Mouse (Mus musculus) MEL (cell line): ENCODE measurements around the gene Baat. TPM values are rescaled to one million over a fixed set of nuclear protein-coding genes. Genes with fewer than 3 reads are reported as not detected.

Source experiments
- DNase-seq: peaks from one replicate; pipeline ENCODE4 v3.0.0; 2011; ENCODE audit warnings: low read depth, low spot score
- H3K27ac ChIP-seq: 2 replicates; pipeline ENCODE4 v1.5.1; 2012; ENCODE audit warnings: low read depth, mild to moderate bottlenecking, control low read depth, low read length, moderate library complexity; ENCODE audit not compliant: control insufficient read depth
- H3K27me3 ChIP-seq, 2 experiments: fragments of 150-350 bp in 1 of 2; sonication (generic) in 1 of 2; 2 replicates each; pipeline ENCODE4 v1.6.1; 2012; ENCODE audit warnings: low read length in 2 of 2, mild to moderate bottlenecking in 2 of 2, improper control_type of control experiment in 1 of 2, moderate library complexity in 1 of 2; ENCODE audit not compliant: insufficient read depth in 2 of 2, control insufficient read depth in 1 of 2
- H3K36me3 ChIP-seq, 2 experiments: 2 replicates each; pipeline ENCODE4 v1.6.1; 2012 to 2014; ENCODE audit warnings: low read length in 2 of 2, improper control_type of control experiment in 1 of 2, inconsistent platforms in 1 of 2, mild to moderate bottlenecking in 1 of 2; ENCODE audit not compliant: insufficient read depth in 2 of 2, control insufficient read depth in 1 of 2
- H3K4me1 ChIP-seq, 2 experiments: fragments of 150-350 bp in 1 of 2; sonication (generic) in 1 of 2; 2 replicates each; pipeline ENCODE4 v1.6.1; 2012; ENCODE audit warnings: low read length in 2 of 2, improper control_type of control experiment in 1 of 2, mild to moderate bottlenecking in 1 of 2; ENCODE audit not compliant: insufficient read depth in 2 of 2, control insufficient read depth in 1 of 2
- H3K4me3 ChIP-seq, 2 experiments: fragments of 150-350 bp in 1 of 2; sonication (generic) in 1 of 2; 2 replicates each; pipeline ENCODE4 v1.5.1; 2012; ENCODE audit warnings: low read depth in 2 of 2, low read length in 2 of 2, mild to moderate bottlenecking in 2 of 2, moderate library complexity in 2 of 2, control low read depth in 1 of 2, improper control_type of control experiment in 1 of 2; ENCODE audit not compliant: control insufficient read depth in 1 of 2, insufficient read depth in 1 of 2
- H3K79me2 ChIP-seq: 2 replicates; pipeline ENCODE4 v1.6.1; 2012; ENCODE audit warnings: mild to moderate bottlenecking, low read length, moderate library complexity; ENCODE audit not compliant: control insufficient read depth, poor library complexity, insufficient read depth
- H3K9ac ChIP-seq: 2 replicates; pipeline ENCODE4 v1.6.1; 2012; ENCODE audit warnings: low read depth, mild to moderate bottlenecking, control low read depth, low read length, moderate library complexity; ENCODE audit not compliant: control insufficient read depth, poor library complexity, severe bottlenecking
- H3K9me3 ChIP-seq: fragments of 150-350 bp; sonication (generic); replicated peaks from 2 replicates; pipeline ENCODE4 v1.6.1; 2012; ENCODE audit warnings: mild to moderate bottlenecking, low read length, improper control_type of control experiment, moderate library complexity; ENCODE audit not compliant: insufficient read depth
- BHLHE40 ChIP-seq: IDR thresholded peaks from 2 replicates; pipeline ENCODE4 v1.6.1; 2012; ENCODE audit warnings: low read depth, mild to moderate bottlenecking, inconsistent platforms, low read length, improper control_type of control experiment, borderline replicate concordance
- CHD2 ChIP-seq: IDR thresholded peaks from 2 replicates; pipeline ENCODE4 v1.6.1; 2011; ENCODE audit warnings: low read length, improper control_type of control experiment
- CTCF ChIP-seq, 3 experiments: IDR thresholded peaks in 2 of 3; conservative IDR thresholded peaks in 1 of 3; 2 replicates each; pipeline ENCODE4 v1.5.1; 2011 to 2012; ENCODE audit warnings: low read length in 3 of 3, low read depth in 2 of 3, mild to moderate bottlenecking in 2 of 3, improper control_type of control experiment in 1 of 3, inconsistent platforms in 1 of 3, mixed read lengths in 1 of 3, moderate library complexity in 1 of 3; ENCODE audit not compliant: control insufficient read depth in 1 of 3, insufficient read depth in 1 of 3, poor library complexity in 1 of 3, severe bottlenecking in 1 of 3
- E2F4 ChIP-seq: IDR thresholded peaks from 2 replicates; pipeline ENCODE4 v1.6.1; 2011; ENCODE audit warnings: low read depth, low read length, improper control_type of control experiment, borderline replicate concordance
- EP300 ChIP-seq, 2 experiments: IDR thresholded peaks; 2 replicates each; pipeline ENCODE4 v1.6.1; 2011; ENCODE audit warnings: improper control_type of control experiment in 2 of 2, low read length in 2 of 2, low read depth in 1 of 2, mild to moderate bottlenecking in 1 of 2
- GATA1 ChIP-seq: IDR thresholded peaks from 2 replicates; pipeline ENCODE4 v1.6.1; 2011; ENCODE audit warnings: low read depth, low read length, improper control_type of control experiment
- KAT2A ChIP-seq: conservative IDR thresholded peaks from 2 replicates; pipeline ENCODE4 v1.6.1; 2012; ENCODE audit warnings: low read depth, low read length, improper control_type of control experiment, inconsistent platforms
- MAX ChIP-seq: IDR thresholded peaks from 2 replicates; pipeline ENCODE4 v1.6.1; 2011; ENCODE audit warnings: low read length, improper control_type of control experiment
- MAZ ChIP-seq: IDR thresholded peaks from 2 replicates; pipeline ENCODE4 v1.6.1; 2012; ENCODE audit warnings: low read depth, mild to moderate bottlenecking, inconsistent platforms, low read length, improper control_type of control experiment
- MYB ChIP-seq: IDR thresholded peaks from 2 replicates; pipeline ENCODE4 v1.6.1; 2011; ENCODE audit warnings: mild to moderate bottlenecking, low read depth, low read length, improper control_type of control experiment
- NRF1 ChIP-seq: IDR thresholded peaks from 2 replicates; pipeline ENCODE4 v1.6.1; 2014; ENCODE audit warnings: low read depth, mild to moderate bottlenecking, inconsistent platforms, low read length, improper control_type of control experiment, moderate library complexity; ENCODE audit not compliant: poor library complexity, insufficient read depth, severe bottlenecking
- POLR2AphosphoS5 ChIP-seq: IDR thresholded peaks from 2 replicates; pipeline ENCODE4 v1.6.1; 2012; ENCODE audit warnings: low read depth, borderline replicate concordance, mild to moderate bottlenecking, inconsistent platforms, low read length, moderate library complexity, mixed read lengths
- RCOR1 ChIP-seq: IDR thresholded peaks from 2 replicates; pipeline ENCODE4 v1.6.1; 2012; ENCODE audit warnings: low read depth, mild to moderate bottlenecking, inconsistent platforms, low read length, improper control_type of control experiment
- SIN3A ChIP-seq: IDR thresholded peaks from 2 replicates; pipeline ENCODE4 v1.6.1; 2012; ENCODE audit warnings: low read length, improper control_type of control experiment, inconsistent platforms
- SMC3 ChIP-seq: IDR thresholded peaks from 2 replicates; pipeline ENCODE4 v1.6.1; 2011; ENCODE audit warnings: low read depth, low read length, improper control_type of control experiment
- TAL1 ChIP-seq: IDR thresholded peaks from 2 replicates; pipeline ENCODE4 v1.6.1; 2012; ENCODE audit warnings: mild to moderate bottlenecking, inconsistent platforms, low read length, moderate library complexity, mixed read lengths
- TCF12 ChIP-seq: IDR thresholded peaks from 2 replicates; pipeline ENCODE4 v1.6.1; 2014; ENCODE audit warnings: low read depth, mild to moderate bottlenecking, inconsistent platforms, low read length, improper control_type of control experiment, moderate library complexity
- USF2 ChIP-seq, 2 experiments: IDR thresholded peaks; 2 replicates each; pipeline ENCODE4 v1.6.1; 2011 to 2012; ENCODE audit warnings: improper control_type of control experiment in 2 of 2, low read length in 2 of 2, borderline replicate concordance in 1 of 2, inconsistent platforms in 1 of 2, low read depth in 1 of 2, mild to moderate bottlenecking in 1 of 2; ENCODE audit not compliant: insufficient read depth in 1 of 2
- ZC3H11A ChIP-seq: IDR thresholded peaks from 2 replicates; pipeline ENCODE4 v1.6.1; 2012; ENCODE audit warnings: low read depth, mild to moderate bottlenecking, inconsistent platforms, low read length, improper control_type of control experiment
- ZKSCAN1 ChIP-seq: IDR thresholded peaks from 2 replicates; pipeline ENCODE4 v1.6.1; 2012; ENCODE audit warnings: low read depth, mild to moderate bottlenecking, inconsistent platforms, low read length, improper control_type of control experiment, moderate library complexity
- ZNF384 ChIP-seq: IDR thresholded peaks from 2 replicates; pipeline ENCODE4 v1.6.1; 2012; ENCODE audit warnings: low read depth, mild to moderate bottlenecking, inconsistent platforms, low read length, improper control_type of control experiment
- polyA plus RNA-seq, 2 experiments: library from polyadenylated mRNA; stranded (reverse) in 1 of 2; unstranded in 1 of 2; fragments of >175 nt in 1 of 2; fragments of >200 nt in 1 of 2; gene quantifications; 2 replicates each; pipeline versions ENCODE4 v1.2.1 to v1.2.4; 2012; ENCODE audit warnings: low replicate concordance in 2 of 2, low read depth in 1 of 2; ENCODE audit not compliant: insufficient read length in 2 of 2, insufficient read depth in 1 of 2, missing spikeins in 1 of 2
- total RNA-seq: library from RNA; depleted of rRNA; stranded (reverse); fragments of 300-350 nt; gene quantifications from 2 replicates; pipeline ENCODE4 v1.2.3, GENCODE M21; 2012

Baat gene
- total and polyA plus RNA-seq, 3 experiments, result 0.15 TPM; not detected in 2

DNA sequence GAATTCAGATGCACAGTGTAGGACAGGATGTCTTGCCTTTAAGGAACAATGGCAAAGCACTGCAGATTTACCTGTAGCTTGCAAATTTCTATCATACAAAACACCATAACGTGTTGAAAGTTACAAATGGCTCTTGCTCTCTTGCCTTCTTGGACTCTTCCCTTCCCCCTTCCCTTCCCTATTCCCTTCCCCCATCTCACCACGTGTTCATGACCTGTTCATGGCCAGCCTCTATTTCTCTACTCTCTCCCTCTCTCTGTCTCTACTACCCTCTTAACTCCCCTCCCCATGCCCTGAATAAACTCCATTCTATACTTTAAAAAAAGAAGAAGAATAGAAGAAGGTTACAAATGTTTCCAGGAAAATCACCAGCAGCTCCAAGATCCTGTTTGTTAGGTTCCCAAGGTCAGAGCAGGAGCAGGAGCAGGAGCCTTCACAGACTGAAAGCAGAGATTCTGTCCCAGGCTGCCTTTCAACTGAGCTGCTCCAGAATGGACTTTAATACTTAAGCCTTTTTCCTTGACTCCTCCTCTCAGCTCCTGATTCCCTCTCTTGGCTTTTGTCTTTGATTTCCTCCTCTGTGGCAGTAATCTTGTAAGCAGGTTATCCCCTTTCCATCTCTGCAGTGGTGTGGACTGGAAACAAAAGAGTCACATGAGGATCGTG, 32.8 kb downstream of the Baat start, which contains the start of gene Acnat1:
Gene Acnat1 (minus strand): TSS at position 478 of the 666 bp plus-strand sequence.
- no peak for TF ChIP-seq NRF1
- no peaks in the 10 kb centered on the region for H3K79me2 ChIP-seq
- no peak within 1 kb of the TSS for H3K9ac ChIP-seq
- no peak within 1 kb of the TSS for H3K27ac ChIP-seq
- H3K36me3 ChIP-seq, result peaks cover 0 to 2% of the 10 kb centered on the region in 2 experiments; a peak in 1 of 4 replicates
- no peak for DNase-seq
- H3K9me3 ChIP-seq, result no peaks in the 10 kb centered on the region
- no peak within 1 kb of the TSS for H3K4me3 ChIP-seq
- no peaks in the 10 kb centered on the region for H3K27me3 ChIP-seq
- H3K4me1 ChIP-seq, result peaks cover 0 to 3% of the 10 kb centered on the region in 2 experiments; a peak in 3 of 4 replicates

DNA sequence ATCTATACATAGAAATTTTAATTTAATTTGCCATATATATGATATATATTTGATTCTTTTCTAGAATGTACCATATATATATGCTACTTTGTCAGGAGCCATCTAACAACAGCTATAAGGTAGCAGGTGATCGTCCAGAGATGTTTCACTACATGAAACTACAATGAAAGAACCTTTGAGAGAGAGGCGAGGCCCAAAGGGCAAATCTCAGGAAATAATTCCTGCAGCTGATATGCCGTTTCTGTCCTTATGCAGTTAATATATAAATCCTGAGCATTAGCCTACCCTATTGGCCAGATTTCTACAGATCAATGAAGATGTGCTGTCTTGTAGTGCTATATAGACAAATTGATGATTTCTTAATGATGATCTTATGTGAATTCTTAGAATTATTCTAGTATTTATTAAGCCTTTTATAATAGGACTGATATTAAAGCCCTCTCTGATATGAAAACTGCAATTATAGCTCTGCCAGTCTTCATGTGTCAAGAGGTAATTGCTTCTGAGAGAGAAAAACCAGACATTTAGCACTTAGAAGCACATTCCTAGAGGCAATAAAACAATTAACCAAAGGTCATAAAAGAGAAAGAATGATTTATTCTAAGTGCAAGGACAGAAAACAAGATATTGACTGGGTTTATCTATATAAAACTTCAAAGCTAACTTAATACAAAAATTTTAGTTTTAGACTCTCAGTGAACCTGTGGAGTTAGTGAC, 36.8 kb downstream of the Baat start:
- H3K79me2 ChIP-seq, result no peaks in the 10 kb centered on the region

DNA sequence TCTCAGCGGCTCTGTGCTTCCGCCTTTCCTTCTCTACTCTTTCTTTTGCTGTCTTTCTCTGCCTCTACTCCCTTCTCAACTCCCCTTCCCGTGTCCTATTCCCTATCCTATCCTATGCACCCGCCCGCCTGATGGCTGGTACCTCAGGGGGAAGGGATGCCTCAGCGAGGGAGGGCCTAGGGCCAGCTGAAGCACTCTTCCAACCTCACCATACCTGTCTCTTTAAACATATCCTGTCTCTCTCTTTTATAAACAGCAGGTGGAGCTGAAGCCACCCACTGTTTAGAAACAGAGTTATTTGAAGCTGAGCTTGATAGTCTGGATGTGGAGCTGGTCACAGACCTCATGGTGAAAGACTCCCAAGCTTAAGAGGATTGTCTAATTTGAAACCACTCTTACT, 39.0 kb downstream of the Baat start:
- no peak for DNase-seq
- H3K79me2 ChIP-seq, result no peaks in the 10 kb centered on the region
- H3K36me3 ChIP-seq, result no peaks in the 10 kb centered on the region
- H3K9ac ChIP-seq, result no peak overlapping the region
- TF ChIP-seq SMC3 (0 out of 2 replicates have a peak, but pooled peaks have one; percentile 4), EP300 (IDR thresholded peaks at IDR 0.05; ENCODE audit: low read depth in 1 of 2, low read length in 2 of 2) (no peak), BHLHE40 (no peak), CTCF (IDR thresholded peaks at IDR 0.05 in 2 of 3, conservative IDR thresholded peaks at IDR 0.05 in 1 of 3; ENCODE audit: control insufficient read depth in 1 of 3, insufficient read depth in 1 of 3, low read depth in 2 of 3, low read length in 3 of 3, poor library complexity in 1 of 3, severe bottlenecking in 1 of 3) (no peak), POLR2AphosphoS5 (no peak)
- TF ChIP-seq, all 39 proteins: peak for 1
- Histone ChIP-seq H3K27me3 (no peaks in the 10 kb centered on the region), H3K27ac (no peak overlapping the region), H3K4me1 (no peaks in the 10 kb centered on the region), H3K4me3 (no peak overlapping the region), H3K9me3 (no peaks in the 10 kb centered on the region)

More for the DNA sequence above, 36.8 kb downstream of the Baat start:
- Histone ChIP-seq H3K9me3 (no peaks in the 10 kb centered on the region), H3K4me1 (no peaks in the 10 kb centered on the region), H3K27ac (no peak overlapping the region), H3K36me3 (no peaks in the 10 kb centered on the region), H3K9ac (no peak overlapping the region), H3K4me3 (no peak overlapping the region), H3K27me3 (no peaks in the 10 kb centered on the region)
- DNase-seq, result no peak
- no peak for TF ChIP-seq KAT2A
- TF ChIP-seq SMC3, result no peak
- no peak for TF ChIP-seq MAX
- no peak for TF ChIP-seq BHLHE40
- TF ChIP-seq USF2 (IDR thresholded peaks at IDR 0.05; ENCODE audit: borderline replicate concordance in 1 of 2, insufficient read depth in 1 of 2, low read depth in 1 of 2, low read length in 2 of 2), result no peak
- TF ChIP-seq ZKSCAN1, result no peak
- no peak for TF ChIP-seq EP300 (IDR thresholded peaks at IDR 0.05; ENCODE audit: low read depth in 1 of 2, low read length in 2 of 2)
- no peak for TF ChIP-seq SIN3A
- no peak for TF ChIP-seq CHD2
- TF ChIP-seq TCF12, result no peak
- TF ChIP-seq E2F4, result no peak
- no peak for TF ChIP-seq ZNF384
- TF ChIP-seq MAZ, result no peak
- no peak for TF ChIP-seq GATA1
- no peak for TF ChIP-seq RCOR1
- no peak for TF ChIP-seq MYB
- TF ChIP-seq ZC3H11A, result no peak
- TF ChIP-seq TAL1, result no peak
